Mouse (Mus musculus) ES-Bruce4 (cell line): Measurements from ENCODE around the gene Gm7145. TPM values are rescaled to one million over a fixed set of nuclear protein-coding genes. Genes with fewer than 3 reads are reported as not detected.
A peak's percentile ranks its signal among the peaks of the same experiment; 100 is the strongest.
"Not testable (repeated sequence)": the region's sequence is repeated elsewhere in the genome, so short reads cannot be mapped to it uniquely, and the experiment has no call there.

Source experiments
- H3K27ac ChIP-seq: 2 replicates; pipeline ENCODE4 v1.5.1; 2012; ENCODE audit warnings: low read length, inconsistent platforms; ENCODE audit not compliant: insufficient read depth
- H3K27me3 ChIP-seq: 2 replicates; pipeline ENCODE4 v1.6.1; 2012; ENCODE audit warnings: mild to moderate bottlenecking, low read length, inconsistent platforms; ENCODE audit not compliant: control insufficient read depth, poor library complexity, insufficient read depth, severe bottlenecking
- H3K36me3 ChIP-seq: 2 replicates; pipeline ENCODE4 v1.6.1; 2012; ENCODE audit warnings: inconsistent platforms, mild to moderate bottlenecking, low read length, moderate library complexity; ENCODE audit not compliant: control insufficient read depth, poor library complexity, insufficient read depth, severe bottlenecking
- H3K4me1 ChIP-seq: one replicate; pipeline ENCODE4 v1.8.1; 2011; ENCODE audit warnings: low read length; ENCODE audit not compliant: control insufficient read depth, insufficient read depth
- H3K4me3 ChIP-seq: 2 replicates; pipeline ENCODE4 v1.5.1; 2011; ENCODE audit warnings: low read depth, mild to moderate bottlenecking, low read length
- H3K9ac ChIP-seq: 2 replicates; pipeline ENCODE4 v1.6.1; 2012; ENCODE audit warnings: low read depth, mild to moderate bottlenecking, inconsistent platforms; ENCODE audit not compliant: poor library complexity, severe bottlenecking
- H3K9me3 ChIP-seq: replicated peaks from 2 replicates; pipeline ENCODE4 v1.6.1; 2012; ENCODE audit warnings: mild to moderate bottlenecking, low read length, inconsistent platforms; ENCODE audit not compliant: control insufficient read depth, poor library complexity, insufficient read depth, severe bottlenecking
- CTCF ChIP-seq: IDR thresholded peaks from one replicate; pipeline ENCODE4 v1.8.1; 2011; ENCODE audit warnings: low read depth, low read length
- EP300 ChIP-seq: IDR thresholded peaks from 2 replicates; pipeline ENCODE4 v1.6.1; 2011; ENCODE audit warnings: low read depth, low read length; ENCODE audit not compliant: insufficient read depth
- POLR2A ChIP-seq: IDR thresholded peaks from one replicate; pipeline ENCODE4 v1.8.1; 2011; ENCODE audit warnings: low read length; ENCODE audit not compliant: insufficient read depth
- polyA plus RNA-seq: library from polyadenylated mRNA; stranded (reverse); fragments of >200 nt; gene quantifications from 2 replicates; pipeline ENCODE4 v1.2.4, GENCODE M21; 2011; ENCODE audit warnings: low read depth; ENCODE audit not compliant: missing spikeins, insufficient read depth, insufficient read length

The Gm7145 gene
- not detected in 2 replicates for polyA plus RNA-seq

- Histone ChIP-seq H3K36me3 (no peaks in the 10 kb centered on the region), H3K9me3 (no peaks in the 10 kb centered on the region), H3K4me1 (no peaks in the 10 kb centered on the region), H3K9ac (no peak within 1 kb of the TSS), H3K27ac (no peak within 1 kb of the TSS), H3K4me3 (no peak within 1 kb of the TSS), H3K27me3 (no peaks in the 10 kb centered on the region)
- TF ChIP-seq POLR2A (no peak), EP300 (no peak), CTCF (no peak)
Observed at GRCm38 (mm10) chr1:117965639-117966038, at the start of gene Gm7145. Gm7145 (plus strand) TSS chr1:117965939.

GRCm38 (mm10) chr1:117927715-117928114, 38.0 kb upstream of the Gm7145 start, which contains the start of gene Gm28168:
Gm28168 (plus strand) TSS chr1:117928015.
- not testable (repeated sequence) for H3K4me3 ChIP-seq, H3K27ac ChIP-seq, H3K9ac ChIP-seq, H3K9me3 ChIP-seq, H3K27me3 ChIP-seq, H3K4me1 ChIP-seq, H3K36me3 ChIP-seq

- H3K36me3 ChIP-seq, H3K9ac ChIP-seq, H3K4me3 ChIP-seq, H3K4me1 ChIP-seq, H3K27me3 ChIP-seq, H3K27ac ChIP-seq, H3K9me3 ChIP-seq: not testable (repeated sequence)
Observed at GRCm38 (mm10) chr1:118003876-118004275, 38.1 kb downstream of the Gm7145 start.

- H3K27me3 ChIP-seq, H3K9ac ChIP-seq, H3K4me3 ChIP-seq, H3K4me1 ChIP-seq, H3K9me3 ChIP-seq, H3K36me3 ChIP-seq, H3K27ac ChIP-seq: not testable (repeated sequence)
- peak; percentile 43 for TF ChIP-seq CTCF
Observed at GRCm38 (mm10) chr1:118012736-118013135, 47.0 kb downstream of the Gm7145 start.

Other genes with a start within 250 kb of the Gm7145 start
- not detected in 2 replicates for gene B020011L13Rik, start 184.8 kb upstream of the Gm7145 start, polyA plus RNA-seq
- gene Gm28360, start 135.9 kb upstream of the Gm7145 start, polyA plus RNA-seq, result not detected in 2 replicates
- not detected in 2 replicates for gene Gm28168, start 37.9 kb upstream of the Gm7145 start, polyA plus RNA-seq
- not detected in 2 replicates for gene Gm29106, start 210.6 kb downstream of the Gm7145 start, polyA plus RNA-seq